In the genomic region with DNA sequence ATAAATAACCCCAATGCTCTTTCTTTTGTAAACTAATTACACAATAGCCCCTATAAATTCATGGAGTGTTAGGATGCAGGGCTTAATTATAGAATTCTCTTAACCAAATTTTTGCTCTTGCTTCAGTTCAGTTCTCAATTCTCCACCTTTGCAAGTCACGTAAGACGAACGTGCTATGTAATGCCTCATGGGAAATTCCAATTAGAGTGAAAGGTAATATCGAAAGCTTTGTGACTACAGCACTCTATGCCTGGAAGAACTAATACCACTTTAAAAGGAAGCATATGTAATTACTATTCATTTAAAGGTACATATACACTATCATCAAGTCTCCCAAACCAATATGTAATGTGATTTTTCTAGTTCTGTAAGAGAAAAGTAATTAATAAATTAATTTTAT, we compare ENCODE assay signal across 16 mouse cellular contexts.
"Had no signal": no experiment of that assay in that cellular context is flagged by ENCODE, and none has a peak within 500 bp of the region (broad histone marks: within the 10 kb centered on the region; RNA-seq: fewer than 3 reads in every experiment).

No protein-coding gene starts in this region.

- H3K9me3 ChIP-seq: neural tube, embryonic 13.5 days; neural tube, embryonic 15.5 days; stomach, embryonic 15.5 days had no signal

- H3K27ac ChIP-seq: neural tube, embryonic 13.5 days; neural tube, embryonic 15.5 days; stomach, embryonic 15.5 days; stomach, postnatal 0 days had no signal

- H3K36me3 ChIP-seq: neural tube, embryonic 13.5 days; neural tube, embryonic 15.5 days; stomach, embryonic 15.5 days had no signal

- DNase-seq: retina, postnatal 1 day; right cerebral cortex, adult 18-20 months; right cerebral cortex, postnatal 14 days; right cerebral cortex, postnatal 25 days; right cerebral cortex, postnatal 4 days; spleen, adult 18-20 months; thymus, adult 18-20 months; thymus, adult 2 months; thymus, postnatal 14 days; thymus, postnatal 25 days; thymus, postnatal 36 days; thymus, postnatal 4 days had no signal

- H3K27me3 ChIP-seq: neural tube, embryonic 13.5 days; neural tube, embryonic 15.5 days; stomach, embryonic 15.5 days had no signal

- H3K4me1 ChIP-seq: neural tube, embryonic 13.5 days; neural tube, embryonic 15.5 days; stomach, embryonic 15.5 days had no signal

- H3K9ac ChIP-seq: neural tube, embryonic 13.5 days; neural tube, embryonic 15.5 days; stomach, embryonic 15.5 days had no signal

- H3K4me3 ChIP-seq: neural tube, embryonic 13.5 days; neural tube, embryonic 15.5 days; stomach, embryonic 15.5 days had no signal

- H3K4me2 ChIP-seq: neural tube, embryonic 13.5 days; neural tube, embryonic 15.5 days; stomach, embryonic 15.5 days had no signal
